Mouse (Mus musculus) neural tube, embryonic 13.5 days (tissue): ENCODE measurements around the gene Larp6. TPM values are rescaled to one million over a fixed set of nuclear protein-coding genes. Genes with fewer than 3 reads are reported as not detected.

Experiments used
- ATAC-seq: fragments of 200-750 bp; cut with Nextera tagmentation; 2 replicates; pipeline ENCODE4 v1.8.0; 2017; ENCODE audit warnings: low read depth, mild to moderate bottlenecking, moderate TSS enrichment, moderate library complexity
- H3K27ac ChIP-seq: fragments of 300-500 bp; sonication (generic); replicated peaks from 2 replicates; pipeline ENCODE4 v1.5.1; 2015; ENCODE audit warnings: moderate library complexity, mild to moderate bottlenecking, inconsistent platforms
- H3K27me3 ChIP-seq: fragments of 300-500 bp; sonication (generic); 2 replicates; pipeline ENCODE4 v1.6.1; 2015; ENCODE audit warnings: mild to moderate bottlenecking, inconsistent platforms
- H3K36me3 ChIP-seq: fragments of 300-500 bp; sonication (generic); 2 replicates; pipeline ENCODE4 v1.6.1; 2015; ENCODE audit warnings: mild to moderate bottlenecking, inconsistent platforms
- H3K4me1 ChIP-seq: fragments of 300-500 bp; sonication (generic); replicated peaks from 2 replicates; pipeline ENCODE4 v1.6.1; 2015; ENCODE audit warnings: inconsistent platforms
- H3K4me2 ChIP-seq: fragments of 300-500 bp; sonication (generic); 2 replicates; pipeline ENCODE4 v1.6.1; 2015; ENCODE audit warnings: inconsistent platforms, mild to moderate bottlenecking, moderate library complexity
- H3K4me3 ChIP-seq: fragments of 300-500 bp; sonication (generic); 2 replicates; pipeline ENCODE4 v1.5.1; 2015; ENCODE audit warnings: mild to moderate bottlenecking, inconsistent platforms
- H3K9ac ChIP-seq: fragments of 300-500 bp; sonication (generic); 2 replicates; pipeline ENCODE4 v1.6.1; 2015; ENCODE audit warnings: moderate library complexity, mild to moderate bottlenecking, inconsistent platforms
- H3K9me3 ChIP-seq: fragments of 300-500 bp; sonication (generic); 2 replicates; pipeline ENCODE4 v1.6.1; 2016; ENCODE audit warnings: inconsistent platforms
- WGBS: fragments of 180-500 bp; shearing (Covaris S2); methylation state at CpG from one replicate; pipeline ENCODE4 v1.1.7; 2015; 5-methylcytosine and 5-hydroxymethylcytosine counted together
- polyA plus RNA-seq: library from polyadenylated mRNA; unstranded; fragments of >200 nt; fragmentation: Nextera tagmentation; extraction: Ambion mirVana; gene quantifications from 2 replicates; pipeline ENCODE4 v1.2.1, GENCODE M21; 2015

Gene Larp6
- polyA plus RNA-seq, 1 experiment from 2014 or later: 10.6 TPM

- H3K4me3 ChIP-seq: no peak overlapping the region
- H3K4me2 ChIP-seq: no peak overlapping the region
- H3K36me3 ChIP-seq: no peaks in the 10 kb centered on the region
- H3K4me1 ChIP-seq: peaks cover 4% of the 10 kb centered on the region; the same call in 1 of the 2 replicates
- no peaks in the 10 kb centered on the region for H3K9me3 ChIP-seq
- WGBS: 82% methylated on average over 2 of the region's 2 CpGs
- H3K27me3 ChIP-seq: no peaks in the 10 kb centered on the region
- no peak for ATAC-seq
- H3K27ac ChIP-seq: no peak overlapping the region
- no peak overlapping the region for H3K9ac ChIP-seq
Measured at GRCm38 (mm10) chr9:60748191-60748590, 35.4 kb downstream of the Larp6 start.

- H3K4me3 ChIP-seq: no peak overlapping the region
- H3K4me1 ChIP-seq: no peaks in the 10 kb centered on the region
- no peak overlapping the region for H3K27ac ChIP-seq
- no peaks in the 10 kb centered on the region for H3K27me3 ChIP-seq
- H3K9ac ChIP-seq: no peak overlapping the region
- H3K36me3 ChIP-seq: no peaks in the 10 kb centered on the region
- no peak overlapping the region for H3K4me2 ChIP-seq
- 90% methylated on average over 2 of the region's 2 CpGs for WGBS
- H3K9me3 ChIP-seq: no peaks in the 10 kb centered on the region
- no peak for ATAC-seq
Measured at GRCm38 (mm10) chr9:60749105-60749504, 36.3 kb downstream of the Larp6 start.

GRCm38 (mm10) chr9:60751098-60751497, 38.3 kb downstream of the Larp6 start:
- Histone ChIP-seq H3K4me2 (no peak overlapping the region), H3K36me3 (no peaks in the 10 kb centered on the region), H3K27me3 (no peaks in the 10 kb centered on the region), H3K9me3 (no peaks in the 10 kb centered on the region), H3K9ac (no peak overlapping the region), H3K27ac (no peak overlapping the region), H3K4me1 (no peaks in the 10 kb centered on the region), H3K4me3 (no peak overlapping the region)
- 92% methylated on average over 5 of the region's 5 CpGs for WGBS
- no peak for ATAC-seq

- H3K36me3 ChIP-seq: no peaks in the 10 kb centered on the region
- no peak overlapping the region for H3K4me2 ChIP-seq
- H3K9ac ChIP-seq: no peak overlapping the region
- H3K4me1 ChIP-seq: no peaks in the 10 kb centered on the region
- H3K4me3 ChIP-seq: no peak overlapping the region
- no peak for ATAC-seq
- H3K27me3 ChIP-seq: no peaks in the 10 kb centered on the region
- no peaks in the 10 kb centered on the region for H3K9me3 ChIP-seq
- H3K27ac ChIP-seq: no peak overlapping the region
- 36% methylated on average over 6 of the region's 6 CpGs for WGBS
Measured at GRCm38 (mm10) chr9:60751971-60752370, 39.2 kb downstream of the Larp6 start.

GRCm38 (mm10) chr9:60752636-60753035, 39.8 kb downstream of the Larp6 start:
- Histone ChIP-seq H3K36me3 (no peaks in the 10 kb centered on the region), H3K4me2 (no peak overlapping the region), H3K27ac (no peak overlapping the region), H3K4me3 (no peak overlapping the region), H3K27me3 (no peaks in the 10 kb centered on the region), H3K9me3 (no peaks in the 10 kb centered on the region), H3K4me1 (no peaks in the 10 kb centered on the region), H3K9ac (no peak overlapping the region)
- ATAC-seq: no peak

- no peak overlapping the region for H3K9ac ChIP-seq
- no peaks in the 10 kb centered on the region for H3K36me3 ChIP-seq
- H3K27me3 ChIP-seq: no peaks in the 10 kb centered on the region
- no peak overlapping the region for H3K27ac ChIP-seq
- H3K4me2 ChIP-seq: no peak overlapping the region
- no peaks in the 10 kb centered on the region for H3K9me3 ChIP-seq
- WGBS: 37% methylated on average over 6 of the region's 6 CpGs
- H3K4me1 ChIP-seq: peaks cover 6% of the 10 kb centered on the region; the same call in 1 of the 2 replicates
- no peak for ATAC-seq
- H3K4me3 ChIP-seq: no peak overlapping the region
Measured at GRCm38 (mm10) chr9:60756258-60756657, 43.5 kb downstream of the Larp6 start.

- no peaks in the 10 kb centered on the region for H3K27me3 ChIP-seq
- no peak overlapping the region for H3K9ac ChIP-seq
- H3K4me3 ChIP-seq: no peak overlapping the region
- 73% methylated on average over 15 of the region's 15 CpGs for WGBS
- H3K27ac ChIP-seq: peak overlapping the region; percentile 2; the same call in 1 of the 2 replicates
- no peak overlapping the region for H3K4me2 ChIP-seq
- no peaks in the 10 kb centered on the region for H3K36me3 ChIP-seq
- no peak for ATAC-seq
- H3K9me3 ChIP-seq: no peaks in the 10 kb centered on the region
- peaks cover 6% of the 10 kb centered on the region; the same call in 1 of the 2 replicates for H3K4me1 ChIP-seq
Measured at GRCm38 (mm10) chr9:60756866-60757740, 44.3 kb downstream of the Larp6 start.

- H3K27me3 ChIP-seq: no peaks in the 10 kb centered on the region
- no peaks in the 10 kb centered on the region for H3K9me3 ChIP-seq
- H3K9ac ChIP-seq: no peak overlapping the region
- 52% methylated on average over 5 of the region's 5 CpGs for WGBS
- no peak overlapping the region for H3K4me2 ChIP-seq
- H3K36me3 ChIP-seq: no peaks in the 10 kb centered on the region
- ATAC-seq: 0 out of 2 replicates have a peak, but pooled peaks have one; percentile 43
- peak overlapping the region; percentile 2; the same call in 1 of the 2 replicates for H3K27ac ChIP-seq
- peaks cover 6% of the 10 kb centered on the region; the same call in 1 of the 2 replicates for H3K4me1 ChIP-seq
- no peak overlapping the region for H3K4me3 ChIP-seq
Measured at GRCm38 (mm10) chr9:60757817-60758216, 45.0 kb downstream of the Larp6 start.

GRCm38 (mm10) chr9:60759436-60760007, 46.7 kb downstream of the Larp6 start:
- peak overlapping the region; percentile 24; the same call in 1 of the 2 replicates for H3K27ac ChIP-seq
- H3K4me2 ChIP-seq: no peak overlapping the region
- peaks cover 6% of the 10 kb centered on the region; the same call in 1 of the 2 replicates for H3K4me1 ChIP-seq
- 64% methylated on average over 10 of the region's 10 CpGs for WGBS
- no peaks in the 10 kb centered on the region for H3K27me3 ChIP-seq
- H3K36me3 ChIP-seq: no peaks in the 10 kb centered on the region
- no peak for ATAC-seq
- H3K9ac ChIP-seq: no peak overlapping the region
- no peak overlapping the region for H3K4me3 ChIP-seq
- H3K9me3 ChIP-seq: no peaks in the 10 kb centered on the region

GRCm38 (mm10) chr9:60765181-60765580, 52.4 kb downstream of the Larp6 start:
- Histone ChIP-seq H3K9ac (no peak overlapping the region), H3K36me3 (no peaks in the 10 kb centered on the region), H3K9me3 (no peaks in the 10 kb centered on the region), H3K4me1 (0 out of 2 replicates have a peak, but pooled peaks cover 3% of the 10 kb centered on the region), H3K27ac (no peak overlapping the region), H3K27me3 (no peaks in the 10 kb centered on the region), H3K4me3 (no peak overlapping the region), H3K4me2 (no peak overlapping the region)
- WGBS: 64% methylated on average over 2 of the region's 2 CpGs
- ATAC-seq: no peak

- Histone ChIP-seq H3K36me3 (no peaks in the 10 kb centered on the region), H3K9me3 (peaks cover 3% of the 10 kb centered on the region; the same call in 1 of the 2 replicates), H3K4me3 (no peak overlapping the region), H3K4me2 (no peak overlapping the region), H3K27ac (peak overlapping the region; percentile 52), H3K27me3 (no peaks in the 10 kb centered on the region), H3K9ac (no peak overlapping the region), H3K4me1 (0 out of 2 replicates have a peak, but pooled peaks cover 3% of the 10 kb centered on the region)
- WGBS: 74% methylated on average over 9 of the region's 9 CpGs
- no peak for ATAC-seq
Measured at GRCm38 (mm10) chr9:60768393-60768792, 55.6 kb downstream of the Larp6 start.

- ATAC-seq: no peak
- peak overlapping the region; percentile 62; the same call in 1 of the 2 replicates for H3K27ac ChIP-seq
Measured at GRCm38 (mm10) chr9:60769711-60770111, 56.9 kb downstream of the Larp6 start.

More at GRCm38 (mm10) chr9:60769711-60770111, 56.9 kb downstream of the Larp6 start:
- 81% methylated on average over 6 of the region's 6 CpGs for WGBS
- no peak overlapping the region for H3K9ac ChIP-seq
- 0 out of 2 replicates have a peak, but pooled peaks cover 3% of the 10 kb centered on the region for H3K4me1 ChIP-seq
- H3K4me3 ChIP-seq: no peak overlapping the region
- peaks cover 3% of the 10 kb centered on the region; the same call in 1 of the 2 replicates for H3K9me3 ChIP-seq
- H3K36me3 ChIP-seq: no peaks in the 10 kb centered on the region
- H3K4me2 ChIP-seq: no peak overlapping the region
- no peaks in the 10 kb centered on the region for H3K27me3 ChIP-seq
